Mouse (Mus musculus) inflammation-experienced regulatory T-cells, adult 6 months (primary cell): ENCODE measurements around the gene Klrb1f. TPM values are rescaled to one million over a fixed set of nuclear protein-coding genes. Genes with fewer than 3 reads are reported as not detected.
"Not testable (repeated sequence)": the region's sequence is repeated elsewhere in the genome, so short reads cannot be mapped to it uniquely, and the experiment has no call there.

Experiments
- ATAC-seq: one replicate; pipeline ENCODE4 v1.8.0; 2017
- polyA plus RNA-seq, 3 experiments: library from polyadenylated mRNA; unstranded; fragments of 100-300 nt; shearing (Covaris generic); gene quantifications; one replicate each; pipeline ENCODE4 v1.2.1; 2017

The Klrb1f gene
- polyA plus RNA-seq, 3 experiments from 2014 or later, result 1.5 to 9.2 (median 5.2) TPM

GRCm38 (mm10) chr6:129049596-129050251, 4.0 kb downstream of the Klrb1f start:
- no peak for ATAC-seq

GRCm38 (mm10) chr6:129051086-129051485, 5.4 kb downstream of the Klrb1f start:
- no peak for ATAC-seq

GRCm38 (mm10) chr6:129051731-129052130, 6.0 kb downstream of the Klrb1f start:
- no peak for ATAC-seq

GRCm38 (mm10) chr6:129056237-129056636, 10.5 kb downstream of the Klrb1f start:
- ATAC-seq, result no peak

GRCm38 (mm10) chr6:129058013-129058412, 12.3 kb downstream of the Klrb1f start:
- no peak for ATAC-seq

GRCm38 (mm10) chr6:129065407-129065806, 19.7 kb downstream of the Klrb1f start:
- ATAC-seq, result no peak

- ATAC-seq, result no peak
Measured at GRCm38 (mm10) chr6:129065857-129066256, 20.2 kb downstream of the Klrb1f start.

GRCm38 (mm10) chr6:129066530-129066929, 20.8 kb downstream of the Klrb1f start:
- ATAC-seq, result no peak

- peak; percentile 100 for ATAC-seq
Measured at GRCm38 (mm10) chr6:129066986-129067385, 21.3 kb downstream of the Klrb1f start.

GRCm38 (mm10) chr6:129085098-129085497, 39.4 kb downstream of the Klrb1f start:
- ATAC-seq, result no peak

GRCm38 (mm10) chr6:129086031-129086430, 40.3 kb downstream of the Klrb1f start:
- ATAC-seq, result not testable (repeated sequence)

- ATAC-seq, result peak; percentile 67
Measured at GRCm38 (mm10) chr6:129088161-129088560, 42.5 kb downstream of the Klrb1f start.

GRCm38 (mm10) chr6:129088596-129088995, 42.9 kb downstream of the Klrb1f start:
- not testable (repeated sequence) for ATAC-seq

- ATAC-seq, result peak; percentile 73
Measured at GRCm38 (mm10) chr6:129095166-129095565, 49.5 kb downstream of the Klrb1f start.

GRCm38 (mm10) chr6:129097929-129098328, 52.2 kb downstream of the Klrb1f start:
- no peak for ATAC-seq

- not testable (repeated sequence) for ATAC-seq
Measured at GRCm38 (mm10) chr6:129100794-129101193, 55.1 kb downstream of the Klrb1f start, which contains the start of gene Clec2e. TSS of gene Clec2e (minus strand) at chr6:129100913.

- ATAC-seq, result no peak
Measured at GRCm38 (mm10) chr6:129101604-129102003, 55.9 kb downstream of the Klrb1f start.

GRCm38 (mm10) chr6:129102858-129103555, 57.3 kb downstream of the Klrb1f start:
- no peak for ATAC-seq

Other genes starting within 250 kb of the Klrb1f start
- not detected for gene Gm44511, start 219.6 kb upstream of the Klrb1f start, polyA plus RNA-seq
- under 1 TPM in 1 of 3 experiments, not detected in 2; 0.79 TPM for gene Klrb1b, start 219.6 kb upstream of the Klrb1f start, polyA plus RNA-seq
- gene Clec2i, start 158.3 kb upstream of the Klrb1f start, polyA plus RNA-seq, result 10 to 100 TPM; 70.5 to 91.7 (median 73.9) TPM
- 1 to 10 TPM; 4.6 to 6.7 (median 5.6) TPM for gene BC035044, start 154.8 kb upstream of the Klrb1f start, polyA plus RNA-seq
- gene Clec2g, start 111.5 kb upstream of the Klrb1f start, polyA plus RNA-seq, result 1 to 10 TPM in 2 of 3 experiments, under 1 TPM in 1; 0.95 to 5.0 (median 1.1) TPM
- not detected for gene Clec2e, start 55.0 kb downstream of the Klrb1f start, polyA plus RNA-seq
- gene Clec2d, start 134.7 kb downstream of the Klrb1f start, polyA plus RNA-seq, result 10 to 100 TPM; 12.0 to 41.7 (median 33.6) TPM
- gene Cd69, start 229.5 kb downstream of the Klrb1f start, polyA plus RNA-seq, result 100 to 1,000 TPM; 152 to 264 (median 175) TPM